Mouse (Mus musculus): Measurements from ENCODE around the gene Mfng.

The Mfng gene

GRCm38 (mm10) chr15:78787287-78787856 is 14.1 kb upstream of the Mfng start:
- in situ Hi-C loops (cut with MboI, MseI): no loop called here

- in situ Hi-C loops (cut with MboI, MseI): no loop called here
Measured at GRCm38 (mm10) chr15:78786411-78786818, 13.1 kb upstream of the Mfng start.

GRCm38 (mm10) chr15:78785961-78786360 is 12.7 kb upstream of the Mfng start:
- in situ Hi-C loops (cut with MboI, MseI): no loop called here

- in situ Hi-C loops (cut with MboI, MseI): no loop called here
Measured at GRCm38 (mm10) chr15:78785258-78785657, 12.0 kb upstream of the Mfng start.

DNA sequence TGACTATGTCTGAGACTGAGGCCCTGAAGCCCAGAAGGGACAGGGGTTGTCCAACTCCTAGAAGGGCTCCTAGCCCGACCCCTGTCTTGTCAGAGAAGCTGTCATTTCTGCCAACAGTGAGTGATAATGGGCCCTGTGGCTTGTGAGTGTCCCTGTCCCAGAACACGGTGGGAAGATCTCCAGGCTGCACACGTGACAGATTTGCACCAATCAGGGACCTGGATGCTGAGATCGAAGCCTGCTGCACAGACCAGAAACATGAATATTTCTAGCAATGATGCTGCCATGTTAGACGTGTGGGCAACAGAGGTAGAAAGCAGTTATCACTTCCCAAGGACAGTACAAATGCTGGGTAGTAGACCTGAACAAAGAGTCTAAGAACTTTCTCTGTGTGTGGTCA is 11.2 kb upstream of the Mfng start:
- in situ Hi-C loops (cut with MboI, MseI): no loop called here

GRCm38 (mm10) chr15:78782348-78783103 is 9.3 kb upstream of the Mfng start:
- in situ Hi-C loops (cut with MboI, MseI): no loop called here

- in situ Hi-C loops (cut with MboI, MseI): no loop called here
Measured at GRCm38 (mm10) chr15:78780908-78781307, 7.6 kb upstream of the Mfng start.

- in situ Hi-C loops (cut with MboI, MseI): no loop called here
Measured at GRCm38 (mm10) chr15:78780359-78780758, 7.1 kb upstream of the Mfng start.

DNA sequence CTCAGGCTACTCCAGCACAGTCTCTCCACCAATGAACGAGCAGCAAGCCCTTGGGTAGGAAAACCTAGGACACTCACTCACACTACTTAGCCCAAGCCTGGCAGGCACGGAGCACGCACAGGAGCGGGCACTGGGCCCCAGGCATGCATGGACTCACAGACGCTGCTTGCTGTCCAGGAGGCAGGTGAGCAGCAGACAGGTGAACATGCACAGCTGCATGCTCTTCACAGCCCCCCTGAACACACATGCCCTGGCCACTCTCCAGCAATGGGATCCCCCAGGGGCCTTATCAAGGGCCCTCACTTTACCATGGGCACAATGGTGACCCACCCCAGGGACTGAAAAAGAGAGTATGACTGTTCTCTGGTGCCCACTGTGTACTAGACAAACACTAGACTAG is 6.4 kb upstream of the Mfng start:
- in situ Hi-C loops (cut with MboI, MseI): no loop called here

GRCm38 (mm10) chr15:78779253-78779652 is 6.0 kb upstream of the Mfng start:
- in situ Hi-C loops (cut with MboI, MseI): no loop called here

DNA sequence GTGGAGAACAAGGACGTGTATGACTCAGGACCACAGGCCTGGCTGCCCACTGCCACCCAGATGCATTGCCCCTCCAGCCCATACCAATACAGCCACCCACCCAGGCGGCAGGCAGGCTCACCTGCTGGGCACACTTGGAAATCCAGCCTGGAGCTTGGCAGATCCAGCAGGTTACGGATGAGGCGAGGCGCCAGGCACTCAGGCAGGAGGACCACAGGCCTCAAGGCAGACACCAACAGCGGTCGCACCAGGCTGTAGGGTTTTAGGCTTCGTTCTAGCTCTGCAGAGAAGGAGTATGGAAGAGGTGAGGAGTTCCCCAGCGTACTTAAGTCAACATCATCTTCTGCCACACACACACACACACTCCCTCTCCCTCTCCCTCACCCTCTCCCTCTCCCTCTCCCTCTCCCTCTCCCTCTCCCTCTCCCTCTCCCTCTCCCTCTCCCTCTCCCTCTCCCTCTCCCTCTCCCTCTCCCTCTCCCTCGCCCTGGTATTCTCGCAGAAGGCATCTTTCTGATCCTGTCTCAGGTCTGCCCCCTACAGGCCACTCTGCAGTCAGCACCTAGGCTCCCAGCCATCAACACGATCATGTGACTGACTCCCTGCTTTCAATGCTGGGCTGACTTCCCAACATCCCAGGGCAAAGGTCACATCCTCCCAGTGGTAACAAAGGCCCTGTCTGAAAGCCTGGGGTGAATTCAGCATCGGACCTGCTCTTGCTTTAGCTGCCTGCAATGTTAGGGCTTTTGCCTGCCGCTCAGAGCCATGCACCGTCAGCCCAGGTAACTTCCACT is 5.0 kb upstream of the Mfng start:
- in situ Hi-C loops (cut with MboI, MseI): no loop called here

DNA sequence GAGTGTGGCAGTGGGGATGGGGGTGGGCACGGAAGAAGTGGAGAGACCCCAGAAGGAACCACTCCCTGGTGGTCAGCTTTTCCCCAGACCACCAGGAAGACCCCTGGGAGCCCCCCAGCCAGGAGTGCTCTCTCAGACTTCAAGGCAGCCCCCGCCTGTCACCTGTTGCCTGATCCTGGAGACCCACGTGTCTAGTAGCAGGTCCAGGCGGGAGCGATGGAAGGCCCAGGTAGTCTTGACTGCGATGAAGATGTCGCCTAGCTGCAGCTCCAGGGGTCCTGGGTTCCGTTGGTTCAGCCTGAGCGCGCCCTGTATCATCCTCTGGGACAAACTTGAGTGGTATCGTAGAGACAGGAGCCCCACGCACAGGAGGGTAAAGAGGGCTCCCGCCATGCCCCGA is 419 bp downstream of the Mfng start:
- in situ Hi-C loops (cut with MboI, MseI): no loop called here

DNA sequence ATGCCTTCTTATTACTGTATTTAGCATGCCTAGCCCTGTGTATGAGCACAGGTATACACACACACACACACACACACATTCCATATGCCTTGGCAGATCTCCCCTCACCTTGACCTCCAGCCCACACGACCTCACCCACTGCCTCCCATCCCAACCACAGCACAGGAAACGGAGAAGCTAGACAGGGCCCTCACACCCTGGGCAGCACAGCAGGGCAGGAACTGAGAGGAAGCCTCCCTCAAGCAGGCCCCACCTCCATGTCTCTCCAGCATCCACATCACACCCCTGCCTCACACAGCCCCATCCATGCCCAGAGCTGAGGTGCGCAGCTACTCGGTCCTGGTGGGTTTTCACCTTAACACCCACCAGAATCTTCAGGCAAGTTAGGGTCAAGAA is 909 bp downstream of the Mfng start:
- in situ Hi-C loops (cut with MboI, MseI): no loop called here

DNA sequence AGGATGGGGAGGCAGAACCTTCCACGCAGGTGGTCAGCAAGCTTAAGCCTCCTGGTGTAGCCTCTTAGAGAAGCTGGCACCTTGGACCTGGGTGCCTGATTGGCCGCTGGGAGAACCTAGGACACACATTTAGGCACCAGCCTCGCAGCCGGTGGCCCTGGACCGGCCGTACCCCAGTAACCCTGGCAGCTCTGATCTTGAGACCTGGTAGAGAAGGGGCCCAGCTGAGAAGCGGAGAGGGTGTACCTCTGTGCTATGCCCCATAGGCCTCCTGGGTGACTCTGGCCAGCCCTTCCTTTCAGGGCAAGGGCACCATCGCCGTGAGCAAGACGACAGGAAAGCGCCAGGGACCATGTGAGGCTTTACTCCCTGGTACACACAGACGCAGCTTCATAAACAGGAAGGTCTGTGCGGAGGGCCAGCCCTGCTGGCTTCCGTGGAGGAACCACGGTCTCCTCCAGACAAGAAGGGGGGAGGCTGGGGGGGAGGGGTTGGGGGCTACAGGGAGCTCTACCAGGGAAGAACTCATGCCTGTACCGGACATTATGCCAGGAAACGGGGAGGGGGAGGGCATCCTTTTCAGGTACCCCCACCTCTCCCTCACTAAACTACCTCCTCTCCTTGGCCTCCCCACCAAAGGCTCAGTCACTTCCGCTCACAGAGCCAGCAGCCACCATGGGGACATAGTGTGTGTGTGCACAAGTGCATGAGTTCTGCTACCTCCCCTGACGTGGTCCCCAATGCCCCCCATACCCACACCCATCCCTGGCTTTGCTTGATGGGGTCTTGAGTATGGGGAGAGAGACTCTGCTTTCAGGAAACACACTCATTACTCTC is 1.5 kb downstream of the Mfng start:
- in situ Hi-C loops (cut with MboI, MseI): no loop called here

GRCm38 (mm10) chr15:78770983-78771355 is 2.3 kb downstream of the Mfng start:
- in situ Hi-C loops (cut with MboI, MseI): no loop called here

DNA sequence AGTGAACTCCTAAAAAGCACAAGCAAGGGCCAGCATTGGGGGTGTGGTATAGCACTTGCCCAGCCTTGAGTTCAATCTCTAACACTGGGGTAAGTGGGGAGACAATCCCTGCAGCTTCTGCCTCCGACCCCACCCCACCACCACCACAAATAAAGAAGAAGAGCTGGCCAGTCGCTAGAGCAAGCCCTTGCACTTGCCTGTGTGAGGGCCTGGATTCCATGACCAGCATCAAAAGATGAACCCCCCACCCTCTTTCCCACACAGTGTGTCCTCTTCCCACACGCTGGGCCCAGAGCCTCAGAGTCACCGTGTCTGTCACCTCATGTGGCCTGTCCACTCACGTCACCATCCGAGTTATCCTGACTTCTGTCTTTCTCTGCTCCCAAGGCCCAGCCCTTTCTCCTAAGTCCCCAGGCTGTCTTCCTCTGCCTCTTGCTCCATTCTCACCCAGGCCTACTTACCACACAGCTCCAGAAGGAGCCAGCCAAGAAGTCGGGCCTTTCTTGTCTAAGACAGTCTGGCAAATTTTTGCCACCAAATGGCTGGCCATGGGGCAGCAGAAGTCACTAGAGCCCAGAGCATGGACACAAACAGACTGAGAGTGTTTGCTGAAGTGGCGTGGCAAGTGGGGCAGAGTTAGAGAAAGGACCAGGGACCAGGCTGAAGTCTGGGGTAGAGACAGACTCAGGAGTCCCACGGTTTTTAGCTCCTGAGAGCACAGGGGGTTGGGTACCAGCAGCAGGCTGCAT is 2.9 kb downstream of the Mfng start:
- in situ Hi-C loops (cut with MboI, MseI): no loop called here

DNA sequence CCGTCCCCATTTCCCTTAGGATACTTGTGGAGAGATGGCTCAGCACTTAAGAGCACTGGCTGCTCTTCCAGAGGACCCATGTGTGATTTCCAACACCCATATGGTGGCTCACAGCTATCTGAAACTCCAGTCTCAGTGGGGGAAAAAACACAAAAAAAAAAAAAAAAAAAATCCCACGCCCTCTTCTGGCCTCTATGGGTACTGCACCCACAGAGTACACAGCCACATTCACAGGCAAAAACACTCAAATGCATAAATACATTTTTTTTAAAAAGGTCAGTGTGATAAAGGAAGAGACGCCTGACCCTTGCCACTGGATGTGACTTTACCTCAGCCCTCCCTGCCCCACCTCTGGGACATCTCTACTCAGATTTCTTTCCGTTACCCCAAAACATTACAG is 4.2 kb downstream of the Mfng start:
- in situ Hi-C loops (cut with MboI, MseI): no loop called here

- in situ Hi-C loops (cut with MboI, MseI): no loop called here
Measured at GRCm38 (mm10) chr15:78763704-78764103, 9.6 kb downstream of the Mfng start.

DNA sequence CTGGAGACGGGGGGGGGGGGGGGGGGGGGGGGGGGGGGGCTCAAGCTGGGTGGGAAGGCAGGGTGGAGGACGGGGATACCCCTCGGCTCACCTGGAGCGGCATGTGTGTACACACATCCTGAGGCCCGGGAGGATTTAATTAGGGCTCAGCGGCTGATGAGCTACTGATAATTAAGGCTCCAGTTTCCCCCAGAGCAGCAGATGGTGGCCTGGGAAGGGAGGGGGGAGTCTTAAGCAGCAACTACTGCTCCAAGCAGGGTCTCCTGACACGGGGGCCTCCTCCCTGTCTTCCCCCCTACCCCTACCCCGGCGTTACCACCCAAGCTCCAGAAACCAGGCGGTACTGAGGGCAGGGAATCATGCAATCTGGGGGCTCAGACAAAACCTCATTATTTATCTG is 10.1 kb downstream of the Mfng start:
- in situ Hi-C loops (cut with MboI, MseI): no loop called here

GRCm38 (mm10) chr15:78761112-78761511 is 12.2 kb downstream of the Mfng start:
- in situ Hi-C loops (cut with MboI, MseI): no loop called here

GRCm38 (mm10) chr15:78758132-78758531 is 15.1 kb downstream of the Mfng start:
- in situ Hi-C loops (cut with MboI, MseI): no loop called here
